Mouse (Mus musculus) liver, adult (tissue): ENCODE data around the gene Tango6.

Source experiments
- GATA4 ChIP-seq: IDR thresholded peaks from 2 replicates; pipeline ENCODE4 v1.6.1; 2014; ENCODE audit warnings: mild to moderate bottlenecking, low read length; ENCODE audit not compliant: insufficient replicate concordance

Tango6 gene

DNA sequence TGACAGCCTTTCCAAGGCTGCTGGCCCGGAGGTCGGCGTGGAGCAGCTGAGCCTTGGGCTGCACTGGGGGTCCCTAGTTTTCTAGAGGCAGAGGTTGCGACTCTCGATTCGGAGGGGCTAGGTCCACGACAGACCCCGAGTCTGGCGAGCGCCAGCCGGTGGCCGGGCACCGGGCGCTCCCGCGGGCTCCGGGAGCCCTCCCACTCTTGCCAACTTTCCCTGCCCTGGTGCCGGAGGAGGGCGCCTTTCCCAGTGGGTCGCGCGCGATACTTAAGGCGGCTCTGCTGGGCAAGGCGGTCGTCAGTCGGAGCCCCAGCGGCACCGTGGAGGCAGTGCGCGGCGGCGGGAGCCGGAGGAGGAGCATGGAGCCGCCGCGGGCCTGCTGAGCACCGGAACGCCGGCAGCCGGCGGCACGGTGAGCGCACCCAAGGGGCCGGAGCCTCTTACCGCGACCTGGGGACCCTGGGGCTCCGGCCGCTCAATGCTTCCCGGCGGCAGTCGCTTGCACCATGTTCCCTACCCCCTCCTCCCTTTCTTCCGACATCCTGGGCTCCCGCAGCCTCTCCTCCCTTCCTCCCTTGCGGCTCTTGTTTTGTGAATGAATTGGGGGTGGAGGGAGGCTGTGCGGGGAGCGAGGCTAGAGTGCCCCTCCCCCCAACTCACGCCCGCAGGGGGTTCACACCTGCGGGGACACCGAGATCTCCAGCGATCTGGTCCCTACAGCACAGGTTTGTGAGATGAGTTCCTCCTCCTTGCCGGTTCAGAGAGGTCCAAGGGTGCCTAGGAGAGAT is 187.9 kb downstream of the Tango6 start:
- no peak for TF ChIP-seq GATA4

DNA sequence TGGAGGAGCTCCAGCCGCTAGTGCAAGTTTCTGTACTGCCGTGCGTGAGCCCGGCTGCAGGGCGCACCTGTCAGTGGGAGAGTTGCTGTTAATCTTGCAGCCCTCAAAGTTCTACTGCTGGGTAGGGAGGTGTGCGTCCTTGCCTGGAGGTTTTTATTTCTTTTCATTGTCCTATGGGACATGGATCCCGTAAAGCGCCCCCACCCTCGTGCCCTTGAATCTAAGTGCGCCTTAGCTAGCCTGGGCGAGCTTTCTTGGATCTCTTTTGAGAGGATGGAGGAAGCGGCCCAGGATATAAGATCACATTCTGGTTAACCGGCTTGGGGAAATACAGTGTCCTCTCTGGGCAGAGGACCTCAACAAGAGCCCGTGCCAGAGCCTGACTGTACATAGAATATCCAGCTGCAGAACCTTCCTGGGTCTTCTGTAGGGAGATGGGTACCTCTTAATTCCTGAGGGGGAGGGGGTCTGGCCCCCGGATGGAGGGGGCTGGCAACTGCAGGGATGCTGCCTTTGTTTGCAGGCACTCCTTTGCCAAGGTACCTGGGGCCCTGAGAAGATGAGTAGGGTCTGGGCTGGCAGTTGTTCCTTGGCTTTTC is 188.6 kb downstream of the Tango6 start:
- TF ChIP-seq GATA4: no peak

DNA sequence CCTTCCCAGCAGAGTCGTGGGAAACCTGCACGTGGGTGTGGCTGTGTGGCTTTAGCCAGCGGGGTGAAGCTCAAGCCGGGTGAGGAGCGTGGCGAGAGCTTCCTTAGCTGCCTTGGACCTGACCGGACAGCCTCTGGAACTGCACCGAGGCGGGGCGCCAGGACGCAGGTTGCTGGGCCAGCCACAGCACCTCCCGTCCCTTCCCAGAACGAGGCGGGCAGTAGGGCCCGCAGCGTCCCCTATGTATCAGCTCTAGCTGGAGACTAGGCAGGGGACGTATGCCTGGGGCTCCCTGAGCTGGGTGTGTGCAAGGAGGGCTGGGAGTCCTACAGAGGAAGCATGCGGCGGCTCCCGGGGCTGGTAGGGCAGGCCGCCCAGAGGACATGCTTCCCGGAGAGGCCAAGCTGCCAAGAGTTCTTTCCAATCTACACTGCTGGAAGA is 189.1 kb downstream of the Tango6 start:
- no peak for TF ChIP-seq GATA4

DNA sequence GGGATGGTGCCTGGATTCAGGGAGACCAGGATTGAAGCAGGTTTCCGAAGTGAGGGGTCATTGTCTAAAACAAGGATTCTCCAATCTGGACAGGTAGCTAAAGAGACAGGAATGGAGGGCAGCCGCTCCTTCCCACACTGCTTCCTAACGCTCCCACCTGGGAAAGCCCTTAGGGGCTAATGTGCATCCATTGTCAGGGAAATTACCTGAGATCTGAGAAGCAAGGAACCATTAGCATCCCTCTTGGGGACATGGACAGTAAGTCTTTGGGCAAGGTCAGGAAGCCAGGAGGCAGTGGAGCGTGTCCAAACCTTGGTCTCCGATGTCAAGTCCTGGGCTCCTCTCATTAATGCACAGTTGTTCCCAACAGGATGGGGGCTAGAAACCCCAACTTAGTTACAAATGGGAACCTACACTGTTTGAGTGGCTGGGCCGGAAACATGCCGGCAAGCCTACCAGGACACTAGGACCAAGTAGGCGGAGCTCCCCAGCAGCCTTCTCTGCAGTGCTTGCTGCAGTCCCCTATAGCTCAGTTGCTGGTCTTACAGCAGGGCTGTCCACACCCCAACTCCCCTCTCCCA is 189.7 kb downstream of the Tango6 start:
- no peak for TF ChIP-seq GATA4

DNA sequence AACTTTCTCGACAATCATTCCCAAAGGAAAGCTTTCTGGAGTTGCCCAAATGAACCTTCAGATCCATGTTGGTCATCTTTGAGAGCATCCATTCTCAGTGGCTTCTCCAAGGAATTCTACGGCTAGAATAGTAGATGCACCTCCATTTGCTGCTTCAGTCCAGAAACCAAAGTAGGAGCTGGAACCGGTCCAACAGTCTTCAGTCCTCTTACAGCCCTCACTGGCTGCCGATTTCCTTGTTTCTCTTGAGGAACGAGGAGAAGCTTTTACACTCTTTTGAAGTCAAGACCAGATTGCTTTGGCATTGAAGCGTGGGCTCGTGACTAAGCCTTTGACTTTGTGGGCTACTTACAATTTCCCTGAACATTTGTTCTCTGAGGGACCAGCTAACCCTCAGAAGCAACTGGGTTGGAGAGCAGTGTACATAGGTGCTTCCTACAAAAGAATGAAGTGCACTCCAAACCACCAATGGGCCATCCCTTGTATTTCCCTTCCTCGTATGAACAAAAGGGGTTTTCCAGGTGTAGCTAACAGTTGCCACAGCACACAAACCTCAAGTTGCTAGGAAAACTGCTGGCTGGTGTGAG is 197.3 kb downstream of the Tango6 start:
- no peak for TF ChIP-seq GATA4

DNA sequence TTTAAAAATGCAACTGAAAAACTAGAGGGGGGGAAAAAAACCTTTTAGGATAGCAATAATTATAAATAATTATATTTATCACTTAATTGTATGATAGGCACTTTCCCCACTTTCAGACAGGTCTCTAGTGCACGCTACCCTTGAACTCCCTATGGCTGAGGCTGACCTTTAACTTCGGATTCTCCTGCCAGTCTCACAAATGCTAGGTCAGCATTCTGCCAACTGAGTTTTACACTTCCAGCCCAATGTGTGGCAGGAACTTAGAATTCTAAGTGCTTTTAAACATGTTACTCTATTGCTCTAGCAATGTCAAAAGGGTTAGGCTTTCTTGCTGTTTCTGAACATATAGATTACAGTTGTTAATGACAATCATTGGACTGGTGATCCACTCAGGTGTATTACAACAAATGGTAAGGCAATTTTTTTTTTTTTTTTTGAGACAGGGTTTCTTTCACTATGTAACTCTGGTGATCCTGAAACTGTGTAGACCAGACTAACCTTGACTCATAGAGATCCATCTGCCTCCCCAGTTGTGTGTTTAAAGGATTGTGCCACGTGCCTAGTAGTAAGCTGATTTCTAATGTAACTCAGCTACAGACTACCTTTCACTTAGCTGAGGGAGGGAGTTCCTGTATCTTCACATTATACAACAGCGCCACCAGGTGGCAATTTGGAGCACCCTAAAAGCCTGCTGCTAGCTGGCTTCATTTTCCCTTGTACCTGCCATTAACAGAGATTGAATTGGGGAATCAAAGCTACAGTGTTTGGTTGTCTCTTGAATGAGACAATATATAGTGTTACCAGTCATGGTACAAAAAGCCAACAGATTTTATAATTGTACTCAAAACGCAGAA is 204.7 kb downstream of the Tango6 start:
- TF ChIP-seq GATA4: no peak

DNA sequence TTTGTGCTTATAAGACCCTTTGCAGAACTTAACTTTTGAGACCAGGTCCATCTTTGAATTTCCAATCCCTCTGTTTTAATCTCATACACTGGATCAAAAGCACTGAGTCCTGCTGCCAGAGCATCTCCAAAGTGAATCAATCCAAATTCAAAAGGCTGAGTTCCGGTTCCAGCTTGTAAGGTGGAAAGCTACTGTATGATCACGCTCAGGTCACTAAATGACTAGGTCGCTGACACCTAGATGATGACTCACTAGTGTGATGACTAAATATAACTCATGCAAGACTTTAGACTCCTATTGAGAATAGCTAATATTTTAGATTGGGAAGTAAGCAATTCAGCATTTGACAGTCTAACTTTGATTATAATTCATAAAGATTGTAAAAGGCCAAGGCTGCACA is 205.9 kb downstream of the Tango6 start:
- no peak for TF ChIP-seq GATA4

DNA sequence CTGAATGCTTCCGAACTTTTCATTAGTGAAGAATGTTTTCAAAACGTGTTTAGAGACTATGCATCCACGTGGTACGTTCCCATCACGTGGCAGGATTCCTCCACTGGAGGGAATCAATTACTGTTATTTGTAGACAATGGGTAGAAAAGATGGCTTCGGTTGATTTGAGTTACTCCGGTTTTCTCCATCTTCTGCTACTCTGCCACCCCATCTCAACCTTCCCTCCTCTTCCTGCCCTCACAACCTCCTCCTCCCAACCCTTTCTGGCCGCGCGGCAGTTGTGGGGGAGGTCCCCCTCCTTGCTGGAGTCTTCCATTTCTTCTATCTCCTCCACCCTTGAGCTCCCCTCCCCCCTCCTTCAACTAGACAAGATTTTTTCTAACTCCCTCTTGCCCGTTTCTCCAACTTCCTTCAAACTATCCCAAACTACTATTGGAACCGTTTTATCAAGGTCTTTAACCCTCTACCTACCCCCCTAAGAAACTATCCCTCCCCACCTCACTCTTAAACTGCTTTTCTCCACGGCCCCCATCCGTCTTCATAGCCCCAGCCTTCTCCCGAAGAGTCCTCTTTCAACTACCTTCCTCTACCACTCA is 209.4 kb downstream of the Tango6 start:
- no peak for TF ChIP-seq GATA4

DNA sequence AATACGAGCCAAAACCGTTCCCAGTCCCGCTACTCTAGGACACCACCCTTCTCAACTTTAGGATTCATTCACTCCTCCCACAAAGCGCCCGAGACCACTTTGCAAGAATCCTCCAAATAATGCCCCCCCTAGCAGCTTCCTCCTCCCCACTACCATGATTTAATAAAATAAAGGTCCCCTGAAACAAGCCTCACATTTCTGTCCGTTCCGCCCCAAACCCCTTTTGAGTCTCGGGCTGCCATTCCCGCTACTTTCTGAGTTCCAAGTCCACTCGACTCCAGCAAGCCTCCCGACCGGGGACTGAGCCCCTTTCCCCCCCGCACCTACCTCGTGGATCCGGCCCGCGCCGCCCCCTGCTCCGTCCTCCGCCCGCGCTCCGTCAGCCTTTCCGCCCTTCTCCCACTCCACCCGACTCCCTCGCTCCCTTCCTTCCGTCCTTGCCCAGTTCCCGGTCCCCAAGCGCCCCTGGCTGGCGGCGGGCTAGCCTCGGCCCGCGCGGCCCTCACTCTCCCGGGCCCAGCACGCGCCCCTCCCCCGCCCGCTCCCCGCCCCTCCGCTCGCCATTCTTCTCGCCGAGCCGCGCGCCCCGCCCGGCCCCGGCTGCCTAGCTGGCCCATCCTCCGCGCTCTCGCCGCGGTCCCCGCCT is 210.1 kb downstream of the Tango6 start:
- TF ChIP-seq GATA4: no peak

DNA sequence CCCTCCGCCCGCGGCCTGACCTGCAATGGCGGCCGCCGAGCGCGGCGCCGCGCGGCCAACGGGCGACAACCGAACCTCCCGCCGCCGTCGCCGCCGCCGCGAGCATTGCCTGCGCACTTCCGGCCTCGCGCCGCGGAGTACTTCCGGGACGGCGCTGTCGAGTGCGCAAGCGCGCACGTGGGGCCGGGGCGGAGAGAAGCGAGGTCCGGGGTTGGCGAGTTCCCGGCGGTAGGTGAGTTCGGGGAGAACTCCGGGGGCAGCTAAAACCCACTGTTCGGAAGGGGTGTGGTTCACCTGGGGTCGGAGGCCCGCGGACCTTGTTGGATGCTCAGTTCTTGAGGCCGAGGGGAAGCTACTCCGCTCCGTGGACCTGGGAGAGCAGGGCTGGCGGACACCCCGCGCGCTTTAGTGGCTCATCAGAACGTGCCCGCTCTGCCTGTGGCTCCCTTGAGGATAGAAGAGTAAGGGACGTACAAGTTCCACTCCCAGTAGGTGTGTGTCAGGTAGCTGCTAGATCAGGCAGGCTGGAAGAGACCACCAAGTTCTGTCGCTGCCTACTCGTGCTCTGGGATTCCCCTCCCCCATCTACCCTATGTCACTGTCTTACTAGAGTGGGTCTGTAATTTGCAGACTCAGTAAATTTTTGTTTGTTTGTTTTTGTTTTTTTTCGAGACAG is 210.8 kb downstream of the Tango6 start, which contains the start of gene Utp4:
Gene Utp4, plus strand, starts transcription at position 156 of the 676 bp plus-strand sequence.
- no peak; the same call in 1 of the 2 replicates for TF ChIP-seq GATA4

DNA sequence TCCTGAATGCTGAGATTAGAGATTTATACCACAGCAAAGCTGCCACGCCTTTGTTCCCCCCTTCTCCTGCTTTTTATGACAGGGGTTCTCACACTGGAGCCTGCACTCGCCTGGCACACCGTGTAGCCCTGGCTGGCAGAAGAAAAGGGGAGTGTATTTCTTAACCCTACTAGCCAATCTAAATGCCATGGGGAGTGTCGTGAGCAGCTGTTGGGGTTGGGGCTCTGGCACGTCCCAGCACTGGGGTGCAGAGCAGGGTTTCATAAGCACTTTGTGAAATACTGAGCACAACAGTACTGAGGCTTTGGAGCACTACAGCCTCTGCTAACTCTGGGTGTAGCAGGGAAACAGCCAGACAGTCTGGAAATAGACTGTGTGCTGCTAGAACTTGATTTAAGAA is 216.6 kb downstream of the Tango6 start:
- TF ChIP-seq GATA4: no peak
